Mouse (Mus musculus) bone marrow, adult 2 months (tissue): ENCODE data around the gene Fcrla.

Source experiments
- CTCF ChIP-seq: fragments of 200-500 bp; IDR thresholded peaks from 2 replicates; pipeline ENCODE4 v1.5.1; 2011; ENCODE audit warnings: low read length, control low read depth; ENCODE audit not compliant: control insufficient read depth, insufficient read depth
- POLR2A ChIP-seq: fragments of 200-500 bp; IDR thresholded peaks from 2 replicates; pipeline ENCODE4 v1.6.1; 2011; ENCODE audit warnings: low read depth, mild to moderate bottlenecking, control low read depth, low read length, borderline replicate concordance; ENCODE audit not compliant: control insufficient read depth

DNA sequence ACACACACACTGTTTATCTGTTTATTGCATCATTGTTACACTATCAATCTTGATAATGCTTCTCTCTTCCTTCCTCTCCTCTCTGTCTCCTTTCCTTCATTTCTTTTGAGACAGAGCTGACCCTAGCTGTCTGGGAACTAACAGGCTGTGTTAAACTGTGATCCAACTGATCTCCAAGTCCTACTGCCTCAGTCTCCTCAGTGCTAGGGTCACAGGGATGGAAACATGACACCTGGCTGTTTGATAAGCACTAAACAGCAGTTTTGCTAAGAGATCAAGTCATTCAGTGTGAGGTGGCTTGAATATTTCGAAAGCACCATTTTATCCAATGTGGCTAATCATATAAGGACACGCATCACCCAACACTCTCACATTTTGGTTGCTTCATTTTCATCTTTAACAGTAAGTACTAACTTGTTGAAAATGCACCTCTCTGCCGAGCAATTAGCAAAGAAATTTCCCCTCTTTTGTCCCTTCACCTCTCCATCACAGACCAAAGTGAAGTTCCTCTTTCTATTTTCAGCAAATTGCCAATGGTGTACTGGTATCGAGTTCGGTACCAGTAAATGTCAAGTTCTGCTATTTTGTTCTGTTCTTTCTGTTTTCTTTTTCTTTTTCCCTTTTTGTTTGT lies 30.6 kb downstream of the Fcrla start:
- TF ChIP-seq CTCF (no peak), POLR2A (no peak)
